Mouse (Mus musculus): Measurements from ENCODE around the gene Slc25a13. TPM values are rescaled to one million over a fixed set of nuclear protein-coding genes. Genes with fewer than 3 reads are reported as not detected.

Gene Slc25a13
- total RNA-seq, 2 experiments from 2014 or later = 2.9 to 3.4 TPM

DNA sequence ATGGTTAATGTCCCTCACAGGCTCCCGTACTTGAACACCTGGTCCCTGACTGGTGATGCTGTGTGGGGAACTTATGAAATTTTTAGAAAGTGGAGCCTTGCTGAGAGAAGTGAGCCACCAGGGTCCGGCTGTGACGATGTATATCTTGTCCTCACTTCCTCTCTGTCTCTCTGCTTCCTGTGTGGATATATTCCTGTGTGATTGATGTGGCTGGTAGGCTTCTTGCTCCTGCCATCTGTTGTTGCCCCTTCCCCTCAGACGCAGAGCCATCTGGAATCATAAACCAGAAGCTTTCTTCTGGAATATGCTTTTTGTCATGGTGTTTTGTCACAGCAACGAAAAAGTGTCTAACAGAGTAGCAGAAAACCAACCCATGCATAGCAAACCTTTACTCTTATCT lies 84.9 kb downstream of the Slc25a13 start:
- no peak for ATAC-seq (replicated peaks; ENCODE audit: low FRiP score, poor library complexity, severe bottlenecking)

DNA sequence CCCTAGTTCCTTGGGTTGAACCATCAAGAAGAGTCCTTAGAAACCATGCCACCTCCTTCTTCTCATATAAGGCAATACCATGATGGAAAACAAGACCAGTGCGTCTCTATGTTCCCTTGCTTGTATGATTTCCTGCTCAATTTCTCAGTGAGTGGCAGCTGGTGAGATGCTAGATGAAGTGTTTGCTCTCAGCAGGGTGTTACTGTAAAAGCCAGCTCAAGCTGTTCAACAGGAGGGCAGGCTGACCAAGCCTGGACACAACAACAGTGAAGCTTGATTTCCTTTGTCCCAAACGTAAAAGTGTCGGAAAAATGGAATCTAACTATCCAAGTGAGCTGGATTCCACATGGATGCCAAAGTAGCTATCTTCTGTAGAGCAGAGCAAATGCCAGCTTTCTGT lies 91.4 kb downstream of the Slc25a13 start:
- no peak for ATAC-seq (replicated peaks; ENCODE audit: low FRiP score, poor library complexity, severe bottlenecking)

DNA sequence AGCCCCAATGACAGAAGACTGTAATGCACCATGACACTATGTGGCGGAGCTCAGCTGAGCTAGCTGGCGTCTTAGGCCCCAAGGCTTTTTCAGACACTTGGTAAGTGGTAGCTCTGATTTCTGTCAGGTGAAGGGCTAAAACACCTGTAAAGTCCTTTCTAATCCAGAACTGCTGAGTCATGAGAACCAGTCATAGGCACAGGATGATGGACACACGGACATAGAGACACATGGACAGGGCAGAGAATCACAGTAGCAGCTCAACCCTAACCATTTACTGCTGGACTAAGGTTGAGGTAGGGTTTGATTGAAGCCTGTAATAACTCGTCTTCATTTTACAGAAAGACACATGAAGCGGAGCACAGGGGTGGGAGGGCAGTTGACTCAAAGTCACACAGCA lies 95.1 kb downstream of the Slc25a13 start:
- ATAC-seq (replicated peaks; ENCODE audit: low FRiP score, poor library complexity, severe bottlenecking) = no peak

DNA sequence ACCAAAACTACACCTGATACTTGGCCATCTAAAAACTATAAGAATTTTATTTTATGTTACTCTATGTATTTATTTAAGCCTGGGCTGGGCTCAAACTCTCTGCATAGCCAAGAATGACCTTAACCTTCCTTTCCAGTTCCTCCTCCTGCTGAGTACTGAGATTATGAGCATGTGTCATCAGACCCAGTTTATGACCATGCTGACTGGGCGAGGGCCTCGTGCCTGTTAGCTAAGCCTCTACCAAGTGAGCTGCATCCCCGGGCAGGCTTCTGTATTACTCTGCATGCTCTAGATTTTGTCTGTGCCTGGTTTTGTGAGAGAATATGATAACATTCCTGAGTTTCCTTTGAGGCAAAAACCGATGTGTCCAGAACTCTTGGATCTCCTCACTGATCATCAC lies 96.1 kb downstream of the Slc25a13 start:
- no peak for ATAC-seq (replicated peaks; ENCODE audit: low FRiP score, poor library complexity, severe bottlenecking)

DNA sequence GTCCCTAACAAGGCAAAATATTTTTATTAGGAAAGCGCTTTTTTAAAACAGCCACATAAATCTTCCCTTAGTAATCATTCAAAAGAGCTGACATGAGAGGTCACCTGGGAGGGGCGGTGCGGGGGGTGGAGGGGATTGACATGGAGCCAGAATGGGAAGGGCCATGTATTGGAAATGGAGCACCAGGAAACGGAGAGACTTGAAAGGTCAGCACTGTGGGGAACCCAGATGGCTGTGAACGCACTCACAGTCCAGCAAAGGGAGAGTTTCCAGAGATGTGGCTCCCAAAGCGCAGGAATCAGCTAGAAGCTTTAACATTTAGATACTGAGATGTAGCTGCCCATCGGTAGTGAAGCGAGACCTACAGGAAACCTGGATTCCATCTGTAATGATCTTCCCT lies 101.2 kb downstream of the Slc25a13 start:
- no peak for ATAC-seq (replicated peaks; ENCODE audit: low FRiP score, poor library complexity, severe bottlenecking)

DNA sequence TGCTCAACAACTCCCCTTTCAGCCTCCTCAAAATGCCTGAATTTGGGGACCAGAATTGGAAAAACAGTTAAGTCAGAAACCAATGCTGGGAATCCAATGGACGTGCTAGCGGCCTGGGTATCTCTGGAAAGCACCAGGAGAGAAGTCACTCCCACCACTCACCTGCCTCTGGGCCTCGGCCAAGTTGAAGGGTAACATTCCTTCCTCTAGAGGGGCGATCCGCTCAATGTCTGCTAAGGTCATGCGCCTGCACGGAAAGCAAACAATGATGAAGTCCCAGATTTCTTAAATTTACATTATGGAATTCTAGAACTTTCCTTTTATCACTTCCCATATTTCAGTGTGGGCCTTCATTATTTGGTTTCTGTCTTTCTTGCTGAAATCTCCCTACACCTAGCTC lies 103.2 kb downstream of the Slc25a13 start:
- no peak for ATAC-seq (replicated peaks; ENCODE audit: low FRiP score, poor library complexity, severe bottlenecking)

DNA sequence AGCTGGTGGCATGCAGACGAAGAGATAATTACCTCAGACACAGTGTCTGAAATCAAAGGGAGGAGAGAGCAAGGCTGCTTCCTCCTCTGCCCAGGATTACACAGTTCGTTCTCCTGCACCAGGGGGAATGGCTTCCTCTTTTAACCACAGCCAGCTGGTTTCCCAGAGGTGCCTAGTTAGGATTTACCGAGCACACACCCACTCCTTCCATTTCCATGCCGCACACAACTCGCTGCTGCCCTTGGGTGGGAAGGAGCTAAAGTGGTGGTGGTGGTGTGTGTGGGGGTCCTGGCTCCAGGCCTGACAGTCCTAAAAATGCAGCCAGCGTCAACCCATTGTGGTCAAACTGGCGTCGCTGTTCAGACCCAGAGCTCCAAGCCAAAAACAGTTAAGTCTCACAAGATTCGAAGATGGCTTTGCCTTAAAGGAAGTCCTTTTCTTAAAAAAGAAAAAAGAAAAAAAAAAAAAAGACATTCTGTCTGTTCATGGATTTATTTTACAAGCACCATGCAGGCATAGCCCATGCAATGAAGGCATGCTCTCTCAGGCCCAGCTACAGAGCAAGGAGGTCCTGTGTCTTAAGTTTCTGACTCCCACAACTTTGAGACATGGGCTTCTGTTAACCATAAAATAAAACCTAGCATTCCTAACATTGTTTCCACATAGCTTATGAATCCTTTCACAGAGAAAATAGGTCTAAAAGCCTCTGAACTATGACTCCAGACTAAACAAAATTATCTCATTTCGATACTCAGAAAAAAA lies 104.0 kb downstream of the Slc25a13 start:
- ATAC-seq (replicated peaks; ENCODE audit: low FRiP score, poor library complexity, severe bottlenecking) = no peak

DNA sequence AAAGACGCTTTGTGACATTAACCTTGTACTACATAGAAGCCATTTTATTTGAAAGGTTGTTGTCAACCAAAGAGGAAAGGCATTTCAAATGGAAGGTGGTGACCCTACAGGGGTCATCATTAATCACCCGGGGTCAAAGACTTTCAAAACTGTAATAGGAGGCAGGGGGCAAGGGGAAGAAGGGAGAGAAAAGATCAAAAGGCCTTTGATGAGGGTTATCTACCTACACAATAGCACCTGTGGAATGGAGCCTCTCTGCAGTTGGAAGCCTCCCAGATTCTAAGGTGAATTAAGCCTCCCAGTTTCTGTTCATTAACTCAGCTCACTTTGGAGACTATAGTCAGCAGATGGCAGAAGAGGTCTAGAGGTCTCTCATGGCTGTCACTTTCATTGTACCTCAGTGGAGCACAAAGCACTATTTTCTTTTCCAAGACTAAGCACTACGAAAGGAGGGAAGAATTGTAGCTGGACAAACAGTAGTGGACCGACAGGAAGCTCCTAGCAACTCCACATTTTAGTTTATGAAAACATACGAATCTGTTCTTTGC lies 109.5 kb downstream of the Slc25a13 start:
- no peak for ATAC-seq (replicated peaks; ENCODE audit: low FRiP score, poor library complexity, severe bottlenecking)

DNA sequence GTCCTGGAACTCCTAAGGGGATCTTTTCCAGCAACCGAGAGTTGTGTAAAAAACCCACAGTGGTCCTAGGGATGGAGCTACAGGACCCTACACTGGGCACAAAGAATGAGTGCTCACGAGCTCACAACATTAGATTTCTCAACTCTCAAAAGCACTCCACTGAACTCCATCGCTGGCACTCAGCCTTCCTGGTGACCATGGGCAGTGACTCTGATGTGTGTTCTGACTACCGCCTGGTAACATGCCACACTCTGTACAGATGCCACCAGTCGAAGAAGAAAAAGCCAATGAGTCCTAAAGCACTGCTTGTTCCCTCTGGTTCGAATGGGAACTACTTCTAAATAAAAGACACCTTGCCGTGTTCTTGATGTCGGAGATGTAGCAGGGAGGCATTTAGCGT lies 111.4 kb downstream of the Slc25a13 start:
- no peak for ATAC-seq (replicated peaks; ENCODE audit: low FRiP score, poor library complexity, severe bottlenecking)

DNA sequence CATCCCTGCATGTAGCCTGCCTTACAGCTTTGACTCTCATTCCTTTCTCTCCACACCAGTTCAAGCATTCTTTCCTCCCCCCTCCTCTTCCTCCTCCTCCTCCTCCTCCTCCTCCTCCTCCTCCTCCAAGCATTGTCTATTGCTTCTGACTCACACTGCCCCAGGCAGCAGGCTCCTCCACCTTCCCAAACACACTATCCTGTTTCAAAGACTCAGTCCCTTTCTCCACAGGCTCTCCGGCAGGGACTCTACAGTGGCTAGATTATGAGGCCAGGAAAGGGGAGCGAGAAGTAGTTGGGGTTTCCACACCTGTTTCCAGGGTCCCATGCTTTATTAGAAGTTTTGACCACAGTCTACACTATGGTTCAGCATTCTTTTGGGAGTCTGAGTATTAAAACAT lies 113.5 kb downstream of the Slc25a13 start:
- ATAC-seq (replicated peaks; ENCODE audit: low FRiP score, poor library complexity, severe bottlenecking) = no peak

DNA sequence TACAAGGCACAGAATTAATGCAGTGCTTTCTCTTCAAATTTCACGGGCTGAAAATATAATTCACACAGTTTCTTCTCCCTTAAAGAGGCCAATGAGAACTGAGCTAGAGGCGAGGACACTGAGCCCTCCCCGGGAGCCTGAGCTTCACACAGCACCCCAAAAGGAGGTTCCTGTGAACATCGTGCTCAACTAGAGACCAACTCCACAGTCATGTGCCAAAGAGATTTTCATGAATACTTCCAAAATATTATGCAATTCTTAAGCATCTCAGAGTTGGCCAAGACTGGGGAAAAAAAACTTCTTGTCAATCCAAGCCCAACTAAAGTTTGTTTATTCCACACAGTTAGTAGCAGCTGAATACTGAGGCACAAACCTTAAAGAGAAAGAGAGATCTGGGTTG lies 115.4 kb downstream of the Slc25a13 start:
- no peak for ATAC-seq (replicated peaks; ENCODE audit: low FRiP score, poor library complexity, severe bottlenecking)

DNA sequence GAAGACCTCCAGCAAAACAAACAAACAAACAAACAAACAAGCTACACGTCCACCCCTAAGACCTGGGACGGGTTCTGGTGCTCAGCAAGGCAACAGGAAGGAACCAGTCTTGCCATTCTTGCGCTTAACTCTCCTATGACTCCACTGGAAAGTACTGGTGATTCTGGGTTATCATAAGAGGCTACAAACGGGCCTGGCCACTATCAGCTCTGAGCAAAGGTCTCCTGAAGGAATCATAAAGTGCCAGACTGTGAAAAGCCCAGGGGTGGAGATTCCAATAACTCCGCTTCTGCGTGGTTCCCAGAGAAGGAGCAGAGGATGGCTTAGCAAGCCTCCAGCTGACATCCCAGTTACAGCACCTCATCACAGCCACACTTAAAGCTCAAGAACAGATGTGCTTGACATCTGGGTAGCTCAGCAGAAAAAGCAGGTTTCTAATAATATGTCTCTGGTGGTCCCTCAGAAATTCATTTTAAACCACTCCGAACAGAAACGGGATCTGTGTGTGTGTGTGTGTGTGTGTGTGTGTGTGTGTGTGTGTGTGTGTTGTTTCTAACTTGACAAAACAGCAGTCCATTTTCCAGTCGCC lies 116.0 kb downstream of the Slc25a13 start:
- no peak for ATAC-seq (replicated peaks; ENCODE audit: low FRiP score, poor library complexity, severe bottlenecking)

DNA sequence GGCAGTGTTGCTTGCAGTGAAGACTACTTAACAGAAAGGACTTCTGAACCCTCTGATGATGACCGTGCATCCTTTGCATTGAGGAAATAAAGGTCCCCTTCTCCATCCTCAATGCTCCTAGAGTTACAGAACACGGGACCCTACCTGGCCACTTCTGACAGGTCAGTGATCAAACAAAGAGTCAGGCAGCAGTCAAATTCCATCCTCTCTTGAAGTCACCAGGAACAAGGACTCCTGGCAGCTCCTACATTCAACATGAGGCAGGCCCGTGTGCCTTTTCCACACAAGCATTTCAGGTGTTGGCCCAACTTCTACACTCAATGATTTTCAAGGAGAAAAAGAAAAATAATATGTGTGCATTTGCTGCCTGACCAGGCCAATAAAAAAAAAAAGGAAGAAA lies 123.0 kb downstream of the Slc25a13 start:
- ATAC-seq (replicated peaks; ENCODE audit: low FRiP score, poor library complexity, severe bottlenecking) = no peak

DNA sequence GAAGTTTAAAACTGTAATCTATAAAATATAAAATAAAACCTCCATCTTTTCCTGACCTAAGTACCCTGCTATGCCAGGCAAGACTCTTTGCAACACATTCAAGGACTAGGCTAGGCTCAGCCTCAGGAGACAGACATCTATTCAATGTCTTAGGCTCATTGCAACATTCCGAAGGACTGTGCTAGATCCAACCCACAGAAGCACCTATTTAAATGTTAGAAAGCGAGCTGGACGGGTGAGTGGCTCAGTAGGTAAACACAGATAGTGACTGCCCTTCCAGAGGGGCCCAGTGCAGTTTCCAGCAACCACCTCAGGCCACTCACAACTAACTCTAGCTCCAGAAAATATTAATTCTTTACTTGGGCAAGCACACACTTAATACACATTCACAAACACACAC lies 123.5 kb downstream of the Slc25a13 start:
- no peak for ATAC-seq (replicated peaks; ENCODE audit: low FRiP score, poor library complexity, severe bottlenecking)

DNA sequence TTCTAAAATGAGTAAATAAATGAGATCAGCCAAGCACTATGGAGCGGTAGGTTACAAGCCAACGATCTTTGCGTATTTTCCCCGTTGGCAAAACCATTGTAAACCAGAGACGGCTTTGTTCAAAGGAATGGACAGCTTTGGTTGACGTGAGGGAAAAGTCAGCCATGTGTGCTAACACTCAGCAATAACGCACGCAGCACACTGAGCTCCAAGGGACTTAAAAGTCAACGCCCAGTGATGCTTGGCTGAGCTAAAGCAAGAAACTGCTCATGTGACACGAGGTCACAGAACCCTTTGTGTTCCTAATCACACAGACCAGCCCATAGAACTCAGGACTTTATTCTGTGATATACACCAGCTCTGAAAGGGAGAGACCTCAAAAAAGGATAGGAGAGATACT lies 124.5 kb downstream of the Slc25a13 start:
- no peak for ATAC-seq (replicated peaks; ENCODE audit: low FRiP score, poor library complexity, severe bottlenecking)

DNA sequence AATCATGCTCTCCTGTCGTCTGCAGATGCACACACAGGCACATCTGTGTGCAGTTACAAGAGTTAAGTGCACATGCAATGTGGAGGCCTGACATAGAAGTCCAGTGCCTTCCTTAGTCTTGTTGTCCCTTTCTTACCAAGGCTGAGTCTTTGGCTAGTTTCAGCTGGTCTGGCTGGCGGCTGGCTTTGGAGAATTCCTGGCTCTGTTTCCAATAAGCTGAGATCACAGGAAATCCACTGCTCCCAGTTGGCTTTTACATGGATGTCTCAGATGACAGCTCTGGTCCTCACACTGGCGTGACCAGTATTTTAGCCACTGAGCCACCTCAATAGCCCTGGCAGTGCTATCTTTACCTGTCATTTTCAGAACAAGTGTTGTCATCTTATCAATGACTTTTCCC lies 126.0 kb downstream of the Slc25a13 start:
- ATAC-seq (replicated peaks; ENCODE audit: low FRiP score, poor library complexity, severe bottlenecking) = no peak

DNA sequence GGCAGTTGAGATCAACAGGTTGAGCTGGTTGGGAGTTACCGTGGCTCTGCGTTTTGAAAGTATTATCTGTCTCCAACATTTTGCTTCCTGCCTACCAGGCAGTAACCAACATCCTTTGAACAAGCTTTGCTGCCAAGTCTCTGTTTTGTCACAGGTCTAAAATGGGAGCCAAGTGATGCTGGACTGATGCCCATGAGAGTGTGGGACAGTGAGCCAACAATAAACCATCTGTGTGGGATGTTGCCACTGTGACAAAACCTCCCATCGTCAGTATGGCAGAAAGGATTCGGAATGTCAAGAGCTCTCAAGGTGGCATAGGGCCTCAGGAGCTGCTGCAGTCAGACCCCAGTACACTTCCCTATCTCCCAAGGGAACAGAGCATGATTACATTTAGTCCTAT lies 128.8 kb downstream of the Slc25a13 start:
- no peak for ATAC-seq (replicated peaks; ENCODE audit: low FRiP score, poor library complexity, severe bottlenecking)

DNA sequence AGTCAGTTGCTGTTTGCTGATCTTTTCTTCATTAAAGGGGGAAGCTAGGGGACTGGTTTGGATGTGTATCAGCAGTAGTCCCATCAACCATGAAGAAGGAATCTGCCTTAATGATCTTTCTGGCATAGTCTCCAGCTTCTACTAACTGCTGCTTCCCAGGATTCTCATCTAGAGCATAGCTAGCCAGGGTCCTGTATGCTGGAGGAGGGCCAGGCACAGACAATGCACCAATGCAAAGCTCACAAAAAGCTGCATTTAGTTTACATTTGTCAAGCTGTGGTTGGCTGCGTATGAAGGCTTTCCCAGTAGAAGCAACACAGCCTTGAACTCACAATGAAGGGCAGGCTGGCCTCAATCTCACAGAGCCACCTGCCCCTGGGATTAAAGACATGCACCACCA lies 136.5 kb downstream of the Slc25a13 start:
- ATAC-seq (replicated peaks; ENCODE audit: low FRiP score, poor library complexity, severe bottlenecking) = no peak

DNA sequence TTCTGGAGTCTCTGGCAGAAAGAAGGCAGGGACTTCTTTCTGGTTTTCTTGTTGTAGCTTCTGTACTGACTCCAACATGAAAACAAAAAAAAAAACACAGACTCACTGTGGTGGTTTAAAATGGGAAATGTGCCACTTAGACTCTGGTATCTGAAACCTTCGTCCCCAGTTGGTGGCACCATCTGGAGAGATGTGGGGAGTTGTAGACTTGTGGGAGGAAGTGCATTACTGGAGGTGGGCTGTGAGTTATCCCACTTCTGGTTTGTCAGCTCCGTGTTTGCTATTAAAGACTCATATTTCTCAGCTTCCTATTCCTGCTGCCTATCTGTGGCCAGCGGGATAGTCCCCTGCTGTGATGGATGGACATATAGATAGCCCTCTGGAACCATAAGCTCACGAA lies 139.7 kb downstream of the Slc25a13 start:
- ATAC-seq (replicated peaks; ENCODE audit: low FRiP score, poor library complexity, severe bottlenecking) = no peak

DNA sequence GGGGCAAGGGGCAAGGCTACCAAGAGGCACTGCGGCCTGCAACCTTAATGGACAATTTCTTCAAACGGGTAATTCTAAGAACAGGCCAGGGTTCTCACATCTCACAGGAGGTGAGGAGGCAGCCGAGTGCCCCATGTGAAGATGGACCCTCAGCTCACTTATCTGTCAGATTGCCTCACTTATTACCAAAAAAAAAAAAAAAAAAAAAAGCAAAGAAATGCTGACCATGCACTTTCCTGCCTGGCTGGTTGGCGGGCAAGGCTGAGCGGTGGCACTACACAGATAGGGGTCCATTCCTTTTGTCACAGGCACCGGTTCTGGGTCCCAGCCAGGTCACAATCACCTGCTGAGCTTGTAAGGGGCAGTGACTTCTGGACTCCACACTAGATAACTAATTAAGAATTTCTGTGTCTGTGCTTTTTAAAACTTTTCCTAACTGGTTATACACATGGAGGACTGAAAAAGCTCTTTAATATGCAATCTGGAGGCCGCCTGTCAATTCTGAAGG lies 141.0 kb downstream of the Slc25a13 start:
- no peak for ATAC-seq (replicated peaks; ENCODE audit: low FRiP score, poor library complexity, severe bottlenecking)

DNA sequence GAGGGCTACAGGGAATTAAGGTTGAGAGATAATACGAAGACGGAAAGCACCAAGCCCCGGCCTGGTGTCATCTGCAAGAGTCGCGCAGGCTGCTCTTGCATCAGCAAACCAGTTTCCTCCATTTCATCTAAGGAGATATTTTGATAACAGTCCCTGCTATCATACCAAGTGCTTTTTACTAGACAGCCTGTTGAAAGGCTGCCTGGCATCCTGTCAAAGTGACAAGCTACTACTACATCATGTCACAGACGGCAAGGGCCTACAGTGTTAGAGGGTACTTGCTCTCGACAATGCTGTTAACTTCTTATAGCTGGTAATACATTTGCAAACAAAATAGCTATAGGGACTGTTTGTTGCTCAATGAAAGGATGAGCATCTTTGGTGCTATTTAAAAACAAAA lies 145.9 kb downstream of the Slc25a13 start:
- no peak for ATAC-seq (replicated peaks; ENCODE audit: low FRiP score, poor library complexity, severe bottlenecking)
